Mouse (Mus musculus) splenic B cell, adult 2 months (primary cell): ENCODE measurements around the gene Ccdc51.

ENCODE experiments used
- DNase-seq: peaks from one replicate; pipeline ENCODE4 v3.0.0-alpha.2; 2011; ENCODE audit warnings: low read depth, low spot score
- H3K27me3 ChIP-seq: 2 replicates; pipeline ENCODE4 v1.6.1; 2012; ENCODE audit warnings: mild to moderate bottlenecking, low read length, moderate library complexity, mixed read lengths; ENCODE audit not compliant: control insufficient read depth, poor library complexity, insufficient read depth, severe bottlenecking
- H3K36me3 ChIP-seq: 2 replicates; pipeline ENCODE4 v1.6.1; 2012; ENCODE audit warnings: mild to moderate bottlenecking, low read length, moderate library complexity, mixed read lengths; ENCODE audit not compliant: control insufficient read depth, poor library complexity, insufficient read depth, severe bottlenecking

Gene Ccdc51

DNA sequence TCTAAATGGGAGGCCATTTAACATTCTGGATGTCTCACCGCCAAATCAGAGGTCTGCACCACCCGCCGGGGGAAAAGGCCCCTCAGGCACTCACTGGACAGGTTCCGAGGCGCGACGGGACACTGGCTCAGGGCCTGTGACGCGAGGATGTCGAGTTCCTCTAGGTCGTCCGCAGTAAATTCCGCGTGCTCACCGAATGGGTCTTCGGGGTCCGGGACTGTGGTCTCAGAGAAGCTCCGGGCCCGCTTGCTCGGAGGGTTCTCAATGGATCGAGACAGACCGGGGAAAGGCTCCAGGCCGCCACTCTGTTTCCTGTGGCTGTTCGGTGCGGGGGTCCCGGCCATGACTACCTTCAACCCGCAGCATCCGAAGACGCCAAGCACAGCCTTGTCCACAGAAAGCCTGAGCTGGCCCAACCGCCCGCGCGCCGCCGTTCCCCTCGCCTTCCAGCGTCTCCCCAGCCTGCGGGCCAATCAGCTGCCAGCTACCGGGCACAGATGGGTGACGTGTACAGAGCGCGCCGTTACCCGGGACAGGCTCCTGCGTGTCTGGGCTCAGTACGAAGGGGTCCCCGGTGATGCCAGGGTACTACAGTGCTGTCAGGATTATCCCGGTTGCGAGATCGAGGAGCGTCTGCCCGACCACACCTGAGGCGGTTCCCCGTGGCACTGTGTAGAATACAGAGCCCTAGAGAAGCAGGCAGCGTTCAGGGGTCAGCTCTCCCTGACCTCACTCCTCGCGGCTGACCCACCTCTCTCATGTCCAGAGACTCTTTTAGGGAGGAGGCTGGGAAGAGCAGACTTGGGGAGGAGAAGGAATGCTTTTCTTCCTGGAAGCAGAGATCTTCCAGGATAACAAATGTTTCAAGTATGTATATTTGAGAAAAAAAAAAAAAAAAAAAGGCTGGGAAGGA is 8.4 kb upstream of the Ccdc51 start, which contains the start of gene Atrip:
TSS of gene Atrip (minus strand) at position 464 of the 913 bp plus-strand sequence.
- DNase-seq = peak; percentile 86

DNA sequence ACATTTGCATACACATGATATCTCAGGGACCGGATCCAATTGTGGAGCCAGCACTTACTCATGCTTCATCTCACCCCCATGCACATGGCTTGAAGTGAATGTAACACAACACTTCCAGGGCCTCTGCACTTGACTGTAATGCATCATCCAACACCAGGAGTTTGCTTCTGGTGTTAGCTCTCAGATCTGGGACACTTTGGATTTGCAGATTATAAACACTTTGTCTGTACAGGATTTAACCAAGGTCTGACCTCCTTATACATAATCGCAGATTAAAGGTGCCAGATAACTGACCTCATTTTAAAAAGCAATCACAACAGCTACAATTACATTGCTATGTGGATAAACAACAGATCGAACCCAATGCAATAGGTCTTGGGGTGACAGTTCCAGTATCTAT is 1.8 kb upstream of the Ccdc51 start:
- H3K36me3 ChIP-seq = no peaks in the 10 kb centered on the region
- DNase-seq = no peak
- no peaks in the 10 kb centered on the region for H3K27me3 ChIP-seq

More for the DNA sequence above, 8.4 kb upstream of the Ccdc51 start, which contains the start of gene Atrip:
- H3K36me3 ChIP-seq = 0 out of 2 replicates have a peak, but pooled peaks cover 2% of the 10 kb centered on the region
- no peaks in the 10 kb centered on the region for H3K27me3 ChIP-seq

DNA sequence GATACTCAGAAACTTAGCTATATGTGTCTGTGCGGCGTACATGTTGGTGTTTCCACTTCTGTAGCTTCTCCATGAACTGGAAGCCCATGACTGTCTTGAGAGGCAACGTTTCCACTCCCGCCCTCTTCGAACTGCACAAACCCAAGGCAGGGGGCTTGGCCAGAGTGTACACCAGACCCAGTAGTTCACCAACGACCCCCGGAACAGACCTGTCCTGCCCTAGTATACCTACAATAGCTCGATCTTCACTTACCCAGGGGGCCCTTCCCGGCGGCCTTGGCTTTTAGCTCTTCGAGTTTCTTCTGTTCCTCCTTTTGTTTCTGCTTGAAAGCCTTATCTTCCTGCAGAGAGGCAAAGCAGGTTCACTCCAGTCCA is 557 bp upstream of the Ccdc51 start:
- no peak for DNase-seq
- Histone ChIP-seq H3K27me3 (no peaks in the 10 kb centered on the region), H3K36me3 (no peaks in the 10 kb centered on the region)

DNA sequence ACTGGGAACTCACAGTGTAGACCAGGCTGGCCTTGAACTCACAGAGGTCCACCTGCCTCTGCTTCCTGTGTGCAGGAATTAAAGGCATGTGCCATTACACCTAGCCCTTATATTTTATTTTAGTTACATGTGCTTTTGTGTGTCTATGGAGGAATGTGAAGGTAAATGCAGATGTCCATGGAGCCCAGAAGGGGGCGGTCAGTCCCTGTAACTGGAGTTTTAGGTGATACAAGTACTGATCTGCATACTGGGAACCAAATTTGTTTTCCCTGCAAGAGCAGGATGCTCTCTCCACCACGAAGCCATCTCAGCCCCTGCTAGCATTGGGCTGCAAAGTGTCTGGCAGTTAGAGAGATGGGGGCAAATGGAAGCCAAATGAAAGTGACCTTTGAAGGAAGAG is 2.6 kb downstream of the Ccdc51 start:
- peak; percentile 56 for DNase-seq
- no peaks in the 10 kb centered on the region for H3K36me3 ChIP-seq
- H3K27me3 ChIP-seq = no peaks in the 10 kb centered on the region

DNA sequence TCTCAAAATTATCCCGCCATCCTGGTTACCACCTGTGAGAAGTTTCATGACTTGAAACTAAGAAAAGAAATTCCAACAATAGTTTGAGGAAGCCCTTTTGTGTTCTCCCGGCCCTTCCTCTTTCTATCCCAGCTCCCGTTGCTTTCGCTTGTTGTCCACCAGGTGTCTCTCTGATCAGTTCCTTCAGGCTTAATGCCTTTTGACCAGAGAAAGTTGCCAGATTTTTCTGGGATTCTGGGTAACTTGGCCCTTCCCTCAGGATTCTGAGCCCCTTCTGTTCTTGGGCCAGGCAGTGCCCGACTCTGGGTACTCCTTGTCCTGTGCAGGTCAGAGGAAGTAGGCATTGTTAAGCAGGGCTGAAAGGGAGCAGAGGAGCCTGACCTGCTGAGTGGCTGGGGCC is 5.7 kb downstream of the Ccdc51 start:
- H3K27me3 ChIP-seq = no peaks in the 10 kb centered on the region
- no peak for DNase-seq
- peaks cover 3% of the 10 kb centered on the region; the same call in 1 of the 2 replicates for H3K36me3 ChIP-seq

DNA sequence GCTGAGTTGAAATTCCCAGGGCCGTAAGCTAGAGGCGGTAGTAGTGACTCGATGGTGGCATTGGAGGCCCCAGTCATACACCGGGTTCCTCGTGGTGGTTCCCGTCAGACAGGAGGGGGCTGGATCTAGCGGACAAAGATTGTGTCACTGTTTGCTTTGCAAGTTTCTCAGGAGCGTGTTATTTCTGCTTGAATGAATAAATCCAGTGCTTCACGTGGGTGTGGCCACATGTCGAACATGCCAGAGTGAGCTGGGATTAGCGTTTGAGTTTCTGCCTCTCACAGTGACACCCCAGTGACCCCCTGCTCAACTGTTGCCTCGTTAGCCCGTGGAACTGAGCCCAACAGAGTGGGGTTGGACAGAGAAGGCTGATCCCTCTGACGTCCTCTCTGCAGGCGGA is 8.2 kb downstream of the Ccdc51 start:
- no peak for DNase-seq
- H3K36me3 ChIP-seq = peaks cover 3% of the 10 kb centered on the region; the same call in 1 of the 2 replicates

DNA sequence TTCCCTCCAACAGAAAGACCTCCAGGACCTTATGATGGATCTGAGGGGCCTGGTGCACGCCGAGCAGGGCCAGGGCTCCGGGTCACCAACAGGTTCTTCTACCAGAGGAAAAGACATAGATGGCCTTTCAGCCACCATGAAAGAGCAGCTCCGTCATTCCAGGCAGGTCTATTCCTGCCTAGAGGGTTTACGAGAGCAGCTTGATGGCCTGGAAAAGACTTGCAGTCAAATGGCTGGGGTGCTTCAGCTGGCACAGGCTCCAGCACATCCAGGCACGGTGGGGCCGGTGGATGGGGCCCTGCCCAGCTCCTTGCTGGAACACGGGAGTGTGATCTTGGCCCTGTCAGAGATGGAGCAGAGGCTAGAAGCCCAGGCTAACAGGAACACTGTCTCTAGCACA is 9.5 kb downstream of the Ccdc51 start:
- Histone ChIP-seq H3K27me3 (no peaks in the 10 kb centered on the region), H3K36me3 (peaks cover 3% of the 10 kb centered on the region; the same call in 1 of the 2 replicates)
- no peak for DNase-seq

More for the DNA sequence above, 8.2 kb downstream of the Ccdc51 start:
- no peaks in the 10 kb centered on the region for H3K27me3 ChIP-seq

DNA sequence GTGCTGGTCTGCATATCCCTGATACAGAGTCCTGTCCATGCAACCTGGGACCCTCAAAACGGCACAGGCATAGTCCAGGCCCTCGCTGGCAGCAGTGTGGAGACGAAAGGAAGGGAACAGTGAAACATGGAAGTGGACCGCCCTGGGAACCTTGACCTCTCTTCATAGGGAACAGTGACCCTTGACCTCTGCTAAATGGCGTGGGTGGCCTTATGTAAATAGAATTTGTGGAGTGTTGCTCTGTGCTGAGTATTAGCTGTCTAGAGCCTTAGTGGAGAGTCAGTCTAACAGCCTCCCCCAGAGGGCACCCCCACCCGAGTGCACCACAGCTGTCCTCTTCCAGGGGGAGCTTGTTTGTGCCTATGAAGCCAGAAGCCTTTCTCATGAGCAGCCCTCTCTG is 10.5 kb downstream of the Ccdc51 start:
- no peak for DNase-seq
- Histone ChIP-seq H3K27me3 (no peaks in the 10 kb centered on the region), H3K36me3 (peaks cover 3% of the 10 kb centered on the region; the same call in 1 of the 2 replicates)

DNA sequence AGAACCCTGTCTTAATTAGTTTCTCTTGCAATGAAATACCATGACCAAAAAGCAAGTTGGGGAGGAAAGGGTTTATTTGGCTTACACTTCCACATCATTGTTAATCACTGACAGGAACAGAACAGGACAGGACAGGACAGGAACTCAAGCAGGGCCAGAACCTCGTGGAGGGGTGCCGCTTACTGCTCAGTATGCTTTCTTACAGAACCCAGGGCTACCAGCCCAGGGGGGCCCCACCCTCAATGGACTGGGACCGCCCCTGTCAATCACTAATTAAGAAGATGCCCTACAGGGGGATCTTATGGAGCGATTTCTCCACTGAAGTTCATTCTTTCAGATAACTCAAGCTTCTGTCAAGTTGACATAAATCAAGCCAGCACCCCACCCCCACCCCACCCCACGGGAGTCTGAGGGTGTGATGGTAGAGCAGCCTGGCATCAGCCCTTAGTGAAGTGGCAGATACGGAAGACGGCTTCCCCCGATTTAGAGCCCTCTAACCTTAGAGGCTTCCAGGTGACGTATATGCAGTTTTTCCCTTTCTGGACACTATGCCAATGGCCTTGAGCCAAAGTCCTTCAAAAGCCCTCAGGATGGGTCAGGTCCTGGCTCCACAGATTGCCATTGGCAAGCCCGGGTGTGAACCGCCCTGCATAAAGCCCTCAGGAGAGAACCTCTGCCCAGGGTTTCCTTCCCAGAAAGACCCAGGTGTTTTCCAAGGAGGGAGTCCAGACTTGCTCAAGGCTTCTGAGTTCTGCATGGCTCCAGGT is 11.7 kb downstream of the Ccdc51 start:
- DNase-seq = no peak
- Histone ChIP-seq H3K36me3 (peaks cover 3% of the 10 kb centered on the region; the same call in 1 of the 2 replicates), H3K27me3 (no peaks in the 10 kb centered on the region)

DNA sequence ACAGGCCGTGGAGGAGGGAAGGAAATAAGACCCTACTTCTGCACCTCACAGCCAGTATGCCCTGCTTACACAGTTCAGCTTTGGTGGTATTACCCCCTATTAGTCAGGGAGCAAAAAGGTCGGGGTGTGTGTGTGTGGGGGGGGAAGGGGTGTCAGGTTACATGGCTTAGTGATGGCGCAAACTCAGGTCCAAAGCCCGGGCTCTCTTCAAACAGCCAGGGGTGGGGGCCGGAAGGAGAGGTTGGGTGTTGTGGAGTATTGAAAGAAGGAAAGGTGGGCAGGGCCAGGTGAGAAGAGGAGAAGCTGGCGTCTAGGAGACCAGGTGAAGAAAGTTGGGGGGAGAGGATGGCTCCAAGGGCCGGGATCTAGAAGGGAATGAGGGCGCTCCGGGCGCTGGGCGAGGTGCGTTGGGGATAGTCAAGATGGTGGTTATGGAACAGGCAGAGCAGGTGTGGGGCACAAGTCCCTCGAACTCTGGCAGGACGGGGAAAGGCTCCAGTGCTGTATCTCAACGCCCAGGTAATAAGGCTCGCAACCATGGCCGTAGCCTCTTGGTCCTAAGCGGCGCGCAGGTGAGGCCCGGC is 12.4 kb downstream of the Ccdc51 start:
- H3K36me3 ChIP-seq = peaks cover 3% of the 10 kb centered on the region; the same call in 1 of the 2 replicates
- no peaks in the 10 kb centered on the region for H3K27me3 ChIP-seq
- DNase-seq = no peak

DNA sequence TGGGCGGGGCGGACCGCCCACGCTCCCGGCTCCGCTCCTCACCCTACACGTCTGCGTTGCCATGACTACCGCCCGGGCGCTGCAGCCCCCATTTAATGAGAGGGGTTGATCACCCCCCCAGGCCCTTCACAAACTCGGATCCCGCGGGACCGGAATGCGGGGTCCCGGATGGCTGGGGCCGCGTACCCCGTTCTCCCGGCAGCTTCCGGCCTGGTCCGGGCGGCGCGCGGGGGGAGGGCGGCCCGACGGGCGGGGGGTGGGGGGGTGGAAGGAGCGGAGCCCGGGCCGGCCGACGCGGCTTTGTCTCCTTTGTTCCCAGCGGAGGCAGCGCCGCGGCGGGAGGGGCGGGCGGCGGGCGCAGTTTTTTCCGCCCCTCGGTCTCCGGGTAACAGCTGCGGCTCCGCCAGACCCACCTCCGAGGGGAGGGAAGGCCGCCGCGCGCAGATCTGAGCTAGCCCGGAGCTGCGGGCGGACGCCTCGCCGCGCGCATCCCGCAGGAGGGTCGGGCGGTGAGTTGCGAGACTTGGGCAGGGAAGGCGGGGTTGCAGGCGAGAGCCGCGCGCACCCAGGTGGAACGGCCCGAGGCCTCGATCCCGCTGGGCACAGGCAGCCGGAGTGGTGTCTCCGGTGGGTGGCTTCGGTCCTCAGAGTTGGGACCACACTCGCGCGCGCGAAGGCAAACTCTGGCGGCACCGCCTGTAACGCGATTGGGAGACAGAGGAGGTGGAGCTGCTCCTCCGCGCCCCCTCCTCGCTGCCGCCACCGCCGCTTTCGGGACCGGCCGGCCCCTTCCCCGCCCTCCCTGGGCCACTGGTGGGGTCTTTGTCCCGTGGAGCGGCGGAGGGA is 13.1 kb downstream of the Ccdc51 start, which contains the start of gene Plxnb1:
TSS of gene Plxnb1 (plus strand) at position 253 of the 846 bp plus-strand sequence.
- H3K36me3 ChIP-seq = peaks cover 2% of the 10 kb centered on the region; the same call in 1 of the 2 replicates
- H3K27me3 ChIP-seq = no peaks in the 10 kb centered on the region
- peak; percentile 68 for DNase-seq

DNA sequence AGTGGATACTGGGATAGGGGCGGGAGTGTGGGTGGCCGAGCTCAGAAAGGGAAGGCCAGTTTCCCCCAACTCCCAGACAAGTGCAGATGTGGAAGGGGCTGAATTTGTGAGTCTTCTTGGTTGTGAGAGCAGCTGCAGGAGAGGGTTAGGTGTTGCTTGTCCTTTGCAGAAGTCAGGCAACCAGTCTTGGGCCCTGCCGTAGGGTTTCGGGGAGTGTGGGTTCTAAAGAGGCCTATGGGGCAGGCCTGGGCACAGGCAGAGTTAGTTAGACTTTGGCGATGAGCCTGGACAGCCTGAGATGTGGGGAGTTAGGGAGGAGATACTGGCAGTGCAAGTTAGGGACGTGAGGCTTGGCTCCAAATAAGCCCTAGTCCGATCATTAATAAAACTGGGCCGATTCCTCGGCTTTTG is 14.0 kb downstream of the Ccdc51 start:
- no peaks in the 10 kb centered on the region for H3K27me3 ChIP-seq
- DNase-seq = no peak
- H3K36me3 ChIP-seq = no peaks in the 10 kb centered on the region

DNA sequence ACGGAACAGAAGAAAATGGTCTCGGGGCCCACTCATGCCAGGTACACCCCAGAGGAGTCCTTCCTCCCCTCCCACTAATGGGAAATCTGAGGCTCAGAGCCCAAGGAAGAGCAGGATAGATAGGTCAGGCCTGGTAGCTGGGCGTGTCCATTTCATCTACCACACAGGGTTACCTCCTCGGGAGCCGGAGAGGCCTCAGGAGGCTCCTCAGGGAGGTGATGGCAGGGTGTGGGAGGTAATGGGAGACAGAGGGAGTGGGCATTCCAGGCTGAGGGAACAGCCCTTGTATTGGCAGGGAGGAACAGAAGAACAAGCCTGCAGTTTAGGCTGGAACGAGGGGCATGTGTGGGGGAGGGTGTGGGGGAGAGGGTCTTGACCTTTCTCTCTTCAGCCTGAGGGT is 14.6 kb downstream of the Ccdc51 start:
- no peaks in the 10 kb centered on the region for H3K36me3 ChIP-seq
- DNase-seq = no peak
- no peaks in the 10 kb centered on the region for H3K27me3 ChIP-seq

DNA sequence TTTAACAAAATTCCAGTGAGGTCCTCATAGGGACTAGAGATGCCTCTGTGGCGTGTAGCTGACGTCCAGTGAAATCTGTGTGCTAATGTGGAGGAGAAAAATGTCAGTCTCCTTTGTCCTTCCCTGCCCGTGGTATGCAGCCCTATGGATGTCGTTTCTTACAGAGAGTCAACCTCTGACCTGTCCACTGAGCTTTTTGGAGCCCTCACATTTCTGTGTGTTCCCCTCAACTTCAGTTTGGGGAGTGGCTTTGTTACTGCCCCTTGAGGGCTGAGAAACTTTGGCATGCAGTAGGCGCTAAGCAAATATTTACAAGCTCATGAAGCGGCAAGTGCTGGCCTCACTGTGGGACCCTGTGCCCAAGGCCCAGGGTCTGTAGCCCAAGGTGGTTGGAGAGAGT is 15.0 kb downstream of the Ccdc51 start:
- DNase-seq = no peak
- Histone ChIP-seq H3K36me3 (no peaks in the 10 kb centered on the region), H3K27me3 (no peaks in the 10 kb centered on the region)
